Mouse (Mus musculus) kidney, adult 9 months (tissue): Measurements from ENCODE around the gene Gm6760.

ENCODE experiments used
- DNase-seq: peaks from one replicate; pipeline ENCODE4 v3.0.0; 2022

Gene Gm6760

GRCm38 (mm10) chrX:64152098-64152497 lies at the start of gene Gm6760:
Gm6760 (minus strand) TSS chrX:64152198.
- no peak for DNase-seq

DNA sequence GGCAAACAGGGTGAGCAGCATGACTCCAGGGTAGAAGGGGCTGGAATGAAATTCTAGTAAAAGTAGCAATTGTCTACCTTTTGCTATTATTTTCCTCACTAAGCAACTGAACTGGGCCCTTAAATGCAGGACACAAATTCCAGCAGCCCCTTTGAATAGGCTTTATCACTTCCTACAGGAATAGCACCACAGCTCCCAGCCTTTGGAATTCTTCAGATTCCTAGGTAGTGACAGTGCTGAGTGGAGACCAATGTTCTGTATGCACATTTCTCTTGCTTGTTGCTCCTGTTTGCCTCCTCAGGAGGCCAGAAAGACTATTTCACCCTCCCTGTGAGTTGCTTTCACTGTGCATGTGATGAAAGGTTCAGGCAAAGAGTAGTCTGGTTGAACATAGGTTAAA lies 29.2 kb upstream of the Gm6760 start:
- no peak for DNase-seq

DNA sequence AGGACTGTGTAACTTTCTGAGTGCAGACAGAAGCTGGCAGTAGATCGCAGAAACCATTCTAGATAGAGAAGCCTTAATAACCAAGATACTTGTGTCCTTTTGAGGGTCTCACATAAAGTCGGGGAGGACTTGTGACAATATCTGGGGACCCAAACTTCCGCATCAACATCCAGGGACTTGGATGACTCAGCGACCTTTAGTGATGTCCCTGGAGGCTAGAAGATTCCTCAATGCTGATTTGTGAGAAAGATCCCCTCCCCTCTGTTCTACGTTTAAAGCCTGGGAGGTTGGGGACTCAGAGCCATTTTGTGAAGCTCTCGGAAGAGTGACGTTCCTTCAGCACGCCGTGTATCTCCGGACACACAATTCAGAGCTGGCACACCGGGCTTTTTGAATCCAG lies 21.2 kb upstream of the Gm6760 start, which contains the start of gene 3830417A13Rik:
3830417A13Rik (plus strand) TSS at position 301 of the 400 bp plus-strand sequence.
- no peak for DNase-seq
